Mouse (Mus musculus) retina, embryonic 14.5 days (tissue): Measurements from ENCODE around the gene Crhbp.

Source experiments
- DNase-seq: peaks from one replicate; pipeline ENCODE4 v3.0.0-alpha.2; 2015; ENCODE audit warnings: low spot score

Crhbp gene

GRCm38 (mm10) chr13:95444824-95445223 lies at the start of gene Crhbp:
Gene Crhbp, minus strand, starts transcription at chr13:95444924.
- no peak for DNase-seq

GRCm38 (mm10) chr13:95493296-95493695 lies 48.6 kb upstream of the Crhbp start:
- DNase-seq: no peak

- no peak for DNase-seq
Measured at GRCm38 (mm10) chr13:95491327-95491726, 46.6 kb upstream of the Crhbp start.

DNA sequence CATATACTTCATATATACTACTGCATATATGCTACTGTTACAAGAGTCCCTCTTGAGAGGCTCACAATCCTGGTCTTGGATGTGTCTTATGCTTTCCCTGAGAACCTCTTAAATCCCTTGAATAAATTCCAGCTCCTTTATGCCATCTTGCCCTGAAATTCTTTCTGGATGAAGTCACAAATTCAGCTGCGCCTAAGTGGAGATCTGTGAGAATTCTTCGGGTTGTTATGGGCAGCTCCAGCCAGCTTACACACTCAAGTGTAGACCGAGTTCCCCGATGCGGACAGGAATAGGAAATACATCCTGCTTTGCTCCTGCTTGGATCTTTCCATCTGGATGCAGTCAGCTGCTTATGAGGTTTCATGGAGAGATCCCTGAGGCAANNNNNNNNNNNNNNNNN lies 39.9 kb upstream of the Crhbp start:
- no peak for DNase-seq

DNA sequence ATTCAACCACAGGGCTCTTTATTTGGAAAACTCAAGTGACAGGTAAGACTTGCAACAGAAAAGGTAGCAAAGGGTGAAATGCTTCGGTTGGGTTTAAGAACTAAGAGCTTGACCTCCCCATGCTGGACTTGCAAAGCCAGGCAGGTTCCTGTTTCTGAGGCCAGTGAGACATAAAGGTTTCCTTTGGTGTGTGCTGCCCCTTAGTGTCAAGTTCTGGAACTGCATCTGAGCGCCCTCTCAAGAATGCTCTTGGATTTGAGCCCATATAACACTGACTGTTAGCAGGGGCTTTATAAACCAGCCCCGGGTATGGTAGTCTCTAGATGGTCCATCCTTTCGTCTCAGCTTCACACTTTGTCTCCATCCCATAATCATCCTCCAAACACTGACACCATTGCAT lies 36.7 kb upstream of the Crhbp start:
- DNase-seq: peak; percentile 92

GRCm38 (mm10) chr13:95478671-95479413 lies 34.1 kb upstream of the Crhbp start, which contains the start of gene S100z:
Gene S100z, minus strand, starts transcription at chr13:95478721.
- no peak for DNase-seq

- DNase-seq: no peak
Measured at GRCm38 (mm10) chr13:95477173-95477572, 32.4 kb upstream of the Crhbp start.

DNA sequence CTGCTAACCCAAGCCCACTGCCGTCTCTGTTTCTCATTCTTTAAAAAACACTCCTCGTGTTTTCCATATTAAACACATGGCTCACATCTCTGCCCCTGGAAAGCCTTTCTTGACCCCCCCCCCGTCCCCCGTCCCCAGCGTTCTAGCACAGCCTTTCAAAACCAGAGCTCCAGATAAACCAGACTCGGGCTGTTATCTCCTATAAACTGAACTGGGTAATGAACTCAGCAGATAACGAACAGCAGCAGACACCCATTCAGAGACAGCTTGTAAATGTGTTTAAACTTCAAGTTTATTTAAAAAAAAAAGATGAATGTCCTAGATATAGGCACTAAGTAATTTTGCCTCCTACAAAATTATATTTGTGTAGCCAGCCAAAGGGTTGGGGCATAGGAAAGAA lies 30.4 kb upstream of the Crhbp start:
- DNase-seq: no peak

DNA sequence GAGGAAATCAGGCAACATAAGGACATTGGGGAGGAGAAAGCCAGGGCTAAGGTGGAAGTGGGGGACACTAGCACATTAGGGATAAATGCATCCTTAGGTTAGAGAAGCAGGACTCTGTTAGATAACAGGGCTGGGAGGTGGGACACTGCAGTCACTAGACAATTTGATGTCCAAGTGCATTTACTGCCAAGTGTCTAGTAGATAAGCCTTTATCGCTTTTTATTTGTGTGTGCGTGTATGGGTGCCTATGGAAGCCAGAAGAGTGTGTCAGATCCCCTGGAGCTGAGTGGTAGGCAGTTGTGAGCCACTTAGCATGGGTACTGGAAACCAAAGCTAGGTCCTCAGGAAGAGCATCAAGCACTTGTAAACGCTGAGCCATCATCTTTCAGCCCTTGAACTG lies 29.6 kb upstream of the Crhbp start:
- no peak for DNase-seq

GRCm38 (mm10) chr13:95470970-95471369 lies 26.2 kb upstream of the Crhbp start:
- peak; percentile 35 for DNase-seq

- DNase-seq: no peak
Measured at GRCm38 (mm10) chr13:95451529-95451928, 6.8 kb upstream of the Crhbp start.

GRCm38 (mm10) chr13:95450636-95451210 lies 6.0 kb upstream of the Crhbp start:
- no peak for DNase-seq

DNA sequence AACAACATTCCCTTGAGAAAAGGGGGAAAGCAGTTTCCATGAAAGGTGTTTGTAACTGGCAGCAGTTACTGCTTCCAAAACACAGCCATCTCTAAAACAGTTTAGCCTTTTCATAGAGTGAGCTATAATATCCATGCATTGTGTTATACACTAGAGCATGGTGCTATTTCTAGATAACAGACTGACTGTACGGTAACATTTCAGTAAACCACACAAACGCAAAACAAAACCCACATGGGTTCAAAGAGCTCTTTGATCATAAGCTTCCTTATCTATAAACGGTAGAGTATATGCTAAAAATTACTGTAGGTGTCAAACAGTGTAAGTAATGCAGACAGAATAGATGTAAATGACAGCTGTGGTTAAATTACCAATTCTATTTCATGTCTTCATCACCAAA lies 5.0 kb upstream of the Crhbp start:
- no peak for DNase-seq

DNA sequence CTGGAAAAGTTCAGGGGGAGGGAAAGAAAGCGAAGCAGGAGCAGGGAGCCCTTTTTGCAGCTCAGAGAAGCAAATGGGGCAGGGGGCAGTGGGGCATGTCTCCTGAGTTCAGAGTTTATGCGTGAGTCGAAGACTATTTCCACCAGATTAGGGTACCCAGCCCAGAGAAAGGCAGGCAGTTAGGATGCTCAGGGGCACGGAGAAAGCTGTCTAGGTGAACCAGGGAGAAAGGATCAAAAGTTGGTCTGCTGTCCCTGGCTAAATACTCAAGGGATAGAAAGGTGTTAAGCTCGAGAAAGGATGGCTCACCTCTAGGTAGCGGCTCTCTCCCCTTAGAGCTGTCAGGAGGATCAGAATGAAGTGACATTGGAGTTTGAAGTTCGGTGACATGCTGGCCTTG lies 433 bp downstream of the Crhbp start:
- no peak for DNase-seq

- peak; percentile 86 for DNase-seq
Measured at GRCm38 (mm10) chr13:95443376-95444233, 1.1 kb downstream of the Crhbp start.

- peak; percentile 71 for DNase-seq
Measured at GRCm38 (mm10) chr13:95442901-95443300, 1.8 kb downstream of the Crhbp start.

DNA sequence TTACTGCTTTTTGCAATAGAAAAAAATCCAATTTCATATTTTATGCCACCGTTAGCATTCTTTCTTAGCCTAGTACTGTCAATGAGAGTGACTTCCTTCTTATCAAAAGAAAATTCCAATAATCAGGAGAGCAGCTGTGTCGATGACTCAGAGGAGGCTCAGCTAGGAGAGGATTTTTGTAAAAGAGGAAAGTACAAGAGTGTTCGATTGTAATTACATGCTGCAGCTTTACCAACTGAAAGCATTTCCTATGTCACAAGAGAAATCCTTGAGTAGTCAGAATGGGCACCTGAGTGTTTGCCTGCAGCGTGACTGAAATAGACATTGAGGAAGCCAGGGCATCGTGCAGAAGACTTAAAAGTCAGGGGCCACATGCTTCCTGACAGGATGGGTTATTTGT lies 5.2 kb downstream of the Crhbp start:
- DNase-seq: no peak

- no peak for DNase-seq
Measured at GRCm38 (mm10) chr13:95431760-95432159, 13.0 kb downstream of the Crhbp start.

DNA sequence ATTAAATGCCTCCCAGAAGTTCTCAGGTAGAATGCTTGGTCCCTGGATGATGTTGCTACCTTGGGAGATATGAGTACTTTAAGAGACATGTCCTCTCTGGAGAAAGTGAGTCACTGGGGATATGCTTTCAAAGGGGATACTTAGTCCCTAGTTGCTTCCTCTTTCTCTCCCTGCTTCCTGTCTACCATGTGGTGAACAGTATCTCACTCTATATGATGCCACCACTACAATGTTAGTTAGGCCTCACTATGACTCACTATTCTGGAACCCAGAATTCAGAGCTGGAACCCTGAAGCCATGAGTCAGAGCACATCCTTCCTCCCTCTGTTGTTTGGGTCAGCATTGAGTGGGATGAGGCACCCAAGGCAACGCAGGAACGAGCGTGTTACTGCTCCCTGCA lies 17.2 kb downstream of the Crhbp start:
- DNase-seq: no peak

- DNase-seq: no peak
Measured at GRCm38 (mm10) chr13:95426421-95426820, 18.3 kb downstream of the Crhbp start.

DNA sequence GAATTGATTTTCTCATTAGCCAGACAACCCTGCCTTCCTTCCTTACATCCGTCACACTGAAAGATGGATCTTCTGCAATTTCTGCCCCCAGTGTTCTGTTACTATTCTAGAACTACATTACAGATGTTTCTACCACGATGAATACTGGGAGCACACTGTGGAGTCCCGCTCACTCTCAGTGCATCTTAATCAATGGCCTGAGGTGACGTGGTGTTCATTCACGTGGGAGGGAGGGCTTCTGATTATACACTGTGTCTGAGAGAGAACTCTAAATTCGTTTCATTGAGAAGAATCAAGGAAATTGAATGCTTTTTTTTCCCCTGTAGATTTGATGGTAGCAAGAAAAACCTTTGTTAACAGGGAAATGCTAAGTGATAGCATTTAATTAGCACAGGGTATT lies 19.2 kb downstream of the Crhbp start:
- DNase-seq: no peak

GRCm38 (mm10) chr13:95424932-95425331 lies 19.8 kb downstream of the Crhbp start:
- DNase-seq: no peak

DNA sequence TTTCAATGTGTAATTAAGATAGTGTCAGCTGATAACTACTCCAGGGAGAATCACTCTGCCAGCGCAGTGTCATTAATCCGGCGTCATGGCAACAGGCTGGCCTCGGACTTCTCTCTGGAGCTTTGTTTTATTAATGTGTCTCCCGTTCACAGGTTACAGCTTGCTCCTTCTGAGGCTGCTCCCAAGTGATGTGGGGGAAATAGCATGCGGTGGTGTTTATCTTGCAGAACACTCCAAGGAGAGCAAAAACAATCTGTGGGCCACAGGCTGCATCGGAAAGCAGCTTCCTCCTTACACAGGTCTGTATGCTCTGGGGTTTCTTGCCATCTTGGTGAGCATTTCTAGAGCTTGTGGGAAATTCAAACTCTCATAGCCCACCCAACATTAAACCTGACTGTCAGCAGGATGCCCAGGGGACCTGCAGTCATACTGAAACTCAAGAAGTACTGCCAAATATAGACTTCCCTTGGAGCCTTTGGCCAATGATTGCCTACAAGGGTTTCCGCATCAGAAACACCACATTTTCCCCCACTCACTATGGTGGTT lies 25.4 kb downstream of the Crhbp start:
- DNase-seq: peak; percentile 69
